Mouse (Mus musculus): ENCODE data around the gene Ppp1r14b. TPM values are rescaled to one million over a fixed set of nuclear protein-coding genes. Genes with fewer than 3 reads are reported as not detected.

Ppp1r14b gene
- polyA plus RNA-seq, 1 experiment = 340 TPM

DNA sequence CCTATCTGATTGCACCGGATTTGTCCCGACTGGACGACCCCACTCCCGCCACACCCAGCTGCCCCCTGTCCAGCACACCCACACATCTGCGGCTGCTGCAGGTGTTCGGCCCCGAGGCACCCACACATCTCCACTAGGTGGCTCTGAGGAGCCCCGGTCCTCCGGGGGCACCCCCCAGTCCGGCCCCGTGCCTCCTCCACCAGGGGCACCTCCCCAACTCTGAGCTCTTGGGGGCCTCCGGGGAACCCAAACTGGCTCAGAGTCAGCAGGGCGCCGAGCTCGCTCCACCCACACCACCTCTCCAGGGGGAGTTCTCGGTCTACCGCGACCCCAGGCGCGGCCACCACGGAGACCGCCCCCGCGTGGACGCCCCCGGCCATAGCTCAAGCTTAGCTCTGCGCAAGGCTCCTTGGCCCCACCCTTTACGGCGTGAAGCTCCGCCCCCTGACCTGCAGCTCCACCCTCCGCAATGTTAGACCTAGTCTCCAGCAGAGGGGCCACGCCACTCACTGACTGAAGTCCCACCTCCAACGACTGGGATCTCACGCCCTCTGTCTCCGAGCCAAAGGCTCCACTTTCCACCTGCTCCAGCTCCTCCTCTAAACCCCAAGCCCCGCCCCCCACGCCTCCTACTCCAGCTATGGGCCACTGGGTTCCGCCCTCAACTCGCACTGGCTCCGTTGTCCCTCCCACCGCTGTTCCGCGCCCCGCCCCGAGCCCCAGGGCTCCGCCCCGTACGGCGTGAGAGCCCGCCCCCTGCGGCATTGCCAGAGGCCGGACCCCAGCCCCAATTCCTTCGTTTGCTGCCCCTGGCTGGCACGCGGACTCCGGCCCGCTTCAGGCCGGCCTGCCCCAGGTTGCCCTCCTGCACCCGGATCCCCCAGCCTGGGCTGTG lies 5.0 kb downstream of the Ppp1r14b start:
- Histone ChIP-seq H3K4me1 (replicated peaks; ENCODE audit: control insufficient read depth, insufficient read depth, low read length) (peaks cover 28% of the 10 kb centered on the region), H3K27me3 (ENCODE audit: control insufficient read depth, insufficient read depth, low read length) (no peaks in the 10 kb centered on the region), H3K4me3 (ENCODE audit: control insufficient read depth, insufficient read depth, low read length) (peak overlapping the region; percentile 65), H3K36me3 (ENCODE audit: control insufficient read depth, insufficient read depth, low read length) (peaks cover 6% of the 10 kb centered on the region; the same call in 1 of the 2 replicates), H3K27ac (ENCODE audit: control insufficient read depth, insufficient read depth, low read length) (peak overlapping the region; percentile 1; the same call in 1 of the 2 replicates)
- DNase-seq = peak; percentile 99
- TF ChIP-seq CTCF (IDR thresholded peaks at IDR 0.05; ENCODE audit: borderline replicate concordance, control insufficient read depth, extremely low read depth, insufficient read depth, low read length, poor library complexity) (peak; percentile 96), POLR2A (IDR thresholded peaks at IDR 0.05; ENCODE audit: control insufficient read depth, extremely low read depth, insufficient read depth, low read length, poor library complexity) (peak; percentile 41)
- WGBS = under 1% methylated on average over 59 of the region's 59 CpGs

DNA sequence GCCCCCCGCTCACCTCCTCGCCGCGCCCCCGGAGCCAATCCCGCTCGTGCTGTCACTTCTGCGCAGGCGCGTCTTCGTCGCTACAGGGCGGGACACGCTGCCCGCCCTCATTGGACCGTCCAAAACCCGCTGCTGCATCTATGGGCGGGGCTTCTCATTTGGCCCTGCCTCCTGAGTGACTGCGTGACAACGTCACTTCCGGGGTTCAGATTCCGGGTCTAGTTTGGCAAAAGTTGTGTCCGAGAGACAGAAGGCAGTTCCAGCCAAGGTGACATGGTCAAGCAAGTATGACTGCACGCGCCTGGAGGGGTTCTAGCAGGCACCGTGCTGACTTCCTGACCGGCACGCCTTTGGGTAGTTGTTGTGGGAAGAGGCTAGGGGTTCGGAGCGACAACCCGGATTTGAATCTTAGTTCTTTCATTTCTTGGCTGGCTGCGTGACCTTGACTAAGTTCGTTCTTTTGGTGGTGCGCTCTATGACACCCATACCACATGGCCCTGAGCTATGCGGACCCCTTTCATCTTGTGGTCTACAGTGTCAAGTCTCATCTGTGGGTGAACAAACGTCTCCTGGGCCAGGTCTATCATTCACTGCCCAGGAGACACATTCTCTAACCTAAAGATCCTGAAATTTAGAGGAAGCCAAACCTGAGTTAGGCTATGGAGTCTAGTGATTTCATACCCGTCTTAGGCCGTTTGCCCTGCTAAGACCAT lies 5.8 kb downstream of the Ppp1r14b start, which contains the start of gene Fkbp2:
Fkbp2 (minus strand) TSS at position 121 of the 713 bp plus-strand sequence.
- peak within 1 kb of the TSS; percentile 65 for H3K4me3 ChIP-seq (ENCODE audit: control insufficient read depth, insufficient read depth, low read length)
- TF ChIP-seq CTCF (IDR thresholded peaks at IDR 0.05; ENCODE audit: borderline replicate concordance, control insufficient read depth, extremely low read depth, insufficient read depth, low read length, poor library complexity) (peak; percentile 37; the same call in 1 of the 2 replicates), POLR2A (IDR thresholded peaks at IDR 0.05; ENCODE audit: control insufficient read depth, extremely low read depth, insufficient read depth, low read length, poor library complexity) (peak; percentile 35)
- DNase-seq = peak; percentile 98
- under 1% methylated on average over 38 of the region's 38 CpGs for WGBS
- H3K36me3 ChIP-seq (ENCODE audit: control insufficient read depth, insufficient read depth, low read length) = peaks cover 6% of the 10 kb centered on the region; the same call in 1 of the 2 replicates
- H3K4me1 ChIP-seq (replicated peaks; ENCODE audit: control insufficient read depth, insufficient read depth, low read length) = peaks cover 28% of the 10 kb centered on the region
- H3K27me3 ChIP-seq (ENCODE audit: control insufficient read depth, insufficient read depth, low read length) = no peaks in the 10 kb centered on the region
- peak within 1 kb of the TSS; percentile 53 for H3K27ac ChIP-seq (ENCODE audit: control insufficient read depth, insufficient read depth, low read length)

DNA sequence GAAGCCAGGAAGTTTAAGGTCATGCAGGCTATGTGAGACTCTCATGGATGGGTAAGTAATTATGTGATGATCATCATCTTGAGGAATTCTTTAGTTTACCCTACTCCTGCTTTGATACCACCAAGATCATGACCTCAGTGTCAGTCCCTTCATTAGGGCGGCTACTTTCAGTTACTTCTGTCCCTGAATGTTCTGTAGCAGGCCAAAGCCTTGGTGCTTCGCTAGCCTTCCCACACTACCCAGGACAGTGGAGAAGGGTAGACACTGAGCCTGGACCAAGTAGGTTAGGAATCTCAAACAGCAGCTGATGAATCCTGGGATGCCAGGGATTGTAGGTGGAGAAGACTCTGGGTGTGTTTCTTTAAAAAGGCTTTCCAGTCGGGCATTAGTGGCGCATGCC lies 6.7 kb downstream of the Ppp1r14b start:
- Histone ChIP-seq H3K4me3 (ENCODE audit: control insufficient read depth, insufficient read depth, low read length) (no peak overlapping the region), H3K36me3 (ENCODE audit: control insufficient read depth, insufficient read depth, low read length) (peaks cover 6% of the 10 kb centered on the region; the same call in 1 of the 2 replicates), H3K27me3 (ENCODE audit: control insufficient read depth, insufficient read depth, low read length) (no peaks in the 10 kb centered on the region), H3K27ac (ENCODE audit: control insufficient read depth, insufficient read depth, low read length) (no peak overlapping the region), H3K4me1 (replicated peaks; ENCODE audit: control insufficient read depth, insufficient read depth, low read length) (peaks cover 29% of the 10 kb centered on the region)
- TF ChIP-seq CTCF (IDR thresholded peaks at IDR 0.05; ENCODE audit: borderline replicate concordance, control insufficient read depth, extremely low read depth, insufficient read depth, low read length, poor library complexity) (no peak), POLR2A (IDR thresholded peaks at IDR 0.05; ENCODE audit: control insufficient read depth, extremely low read depth, insufficient read depth, low read length, poor library complexity) (no peak)
- no peak for DNase-seq
- 97% methylated on average over 4 of the region's 4 CpGs for WGBS

DNA sequence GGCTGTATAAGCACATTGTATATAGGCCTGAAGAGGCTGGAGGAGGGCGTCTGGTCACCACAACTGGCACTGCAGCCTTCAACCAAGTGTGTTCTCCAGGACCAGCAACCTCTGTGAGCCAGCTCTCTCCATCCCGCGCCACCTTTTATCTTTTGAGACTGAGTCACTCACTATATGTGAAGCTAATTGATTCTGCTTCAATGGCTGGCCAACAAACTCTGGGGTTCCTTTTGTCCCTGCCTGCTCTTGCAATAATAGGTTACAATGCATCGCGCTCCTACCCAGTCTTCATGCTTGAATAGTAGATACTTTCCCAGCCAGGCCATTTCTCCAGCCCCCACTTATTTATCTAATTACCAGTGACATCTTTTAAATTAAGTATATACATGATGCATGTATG lies 8.9 kb downstream of the Ppp1r14b start:
- Histone ChIP-seq H3K4me1 (replicated peaks; ENCODE audit: control insufficient read depth, insufficient read depth, low read length) (peaks cover 23% of the 10 kb centered on the region), H3K27me3 (ENCODE audit: control insufficient read depth, insufficient read depth, low read length) (no peaks in the 10 kb centered on the region)

DNA sequence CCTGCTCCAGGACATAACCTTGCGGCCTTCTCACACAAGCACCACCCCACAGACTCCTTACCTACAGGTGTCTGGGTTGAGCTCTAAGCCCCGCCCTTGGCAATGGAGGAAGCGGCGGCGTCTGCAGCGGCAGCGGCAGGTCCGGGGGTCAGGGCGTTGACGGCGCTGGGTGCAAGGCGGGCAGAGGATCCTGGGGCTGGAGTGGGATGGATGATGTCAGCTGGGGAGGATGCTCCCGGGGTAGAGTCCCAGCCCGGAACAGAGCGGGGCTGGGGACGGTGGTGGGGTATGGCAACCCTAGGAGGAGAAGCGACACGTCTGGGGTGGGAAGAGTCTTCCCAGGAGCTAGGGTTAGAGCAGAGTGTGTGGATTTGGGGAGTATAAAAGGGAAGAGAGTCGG lies 10.5 kb downstream of the Ppp1r14b start:
- H3K4me3 ChIP-seq (ENCODE audit: control insufficient read depth, insufficient read depth, low read length) = no peak overlapping the region
- DNase-seq = no peak

More for the DNA sequence above, 8.9 kb downstream of the Ppp1r14b start:
- no peak for DNase-seq
- H3K27ac ChIP-seq (ENCODE audit: control insufficient read depth, insufficient read depth, low read length) = no peak overlapping the region
- H3K4me3 ChIP-seq (ENCODE audit: control insufficient read depth, insufficient read depth, low read length) = no peak overlapping the region
- H3K36me3 ChIP-seq (ENCODE audit: control insufficient read depth, insufficient read depth, low read length) = no peaks in the 10 kb centered on the region
- 98% methylated on average over 5 of the region's 5 CpGs for WGBS
- TF ChIP-seq POLR2A (IDR thresholded peaks at IDR 0.05; ENCODE audit: control insufficient read depth, extremely low read depth, insufficient read depth, low read length, poor library complexity) (no peak), CTCF (IDR thresholded peaks at IDR 0.05; ENCODE audit: borderline replicate concordance, control insufficient read depth, extremely low read depth, insufficient read depth, low read length, poor library complexity) (no peak)

More for the DNA sequence above, 10.5 kb downstream of the Ppp1r14b start:
- TF ChIP-seq CTCF (IDR thresholded peaks at IDR 0.05; ENCODE audit: borderline replicate concordance, control insufficient read depth, extremely low read depth, insufficient read depth, low read length, poor library complexity) = no peak
- TF ChIP-seq POLR2A (IDR thresholded peaks at IDR 0.05; ENCODE audit: control insufficient read depth, extremely low read depth, insufficient read depth, low read length, poor library complexity) = no peak
- 97% methylated on average over 19 of the region's 19 CpGs for WGBS
- H3K36me3 ChIP-seq (ENCODE audit: control insufficient read depth, insufficient read depth, low read length) = no peaks in the 10 kb centered on the region
- H3K27ac ChIP-seq (ENCODE audit: control insufficient read depth, insufficient read depth, low read length) = no peak overlapping the region
- peaks cover 16% of the 10 kb centered on the region for H3K4me1 ChIP-seq (replicated peaks; ENCODE audit: control insufficient read depth, insufficient read depth, low read length)
- H3K27me3 ChIP-seq (ENCODE audit: control insufficient read depth, insufficient read depth, low read length) = no peaks in the 10 kb centered on the region
